Mouse (Mus musculus): ENCODE results near the gene Dnm3. TPM values are rescaled to one million over a fixed set of nuclear protein-coding genes. Genes with fewer than 3 reads are reported as not detected.

Gene Dnm3
- polyA plus RNA-seq, 1 experiment from 2014 or later = 1.1 TPM

- Histone ChIP-seq H3K4me2 (no peak overlapping the region), H3K9me3 (replicated peaks) (no peaks in the 10 kb centered on the region), H3K27ac (ENCODE audit: poor library complexity, severe bottlenecking) (no peak overlapping the region), H3K9ac (no peak overlapping the region), H3K4me3 (no peak overlapping the region), H3K4me1 (replicated peaks) (no peaks in the 10 kb centered on the region), H3K27me3 (replicated peaks) (no peaks in the 10 kb centered on the region), H3K36me3 (no peaks in the 10 kb centered on the region)
- WGBS = 77% methylated on average over 7 of the region's 7 CpGs
- no peak for ATAC-seq (ENCODE audit: insufficient number of reproducible peaks, low FRiP score)
Measured at GRCm38 (mm10) chr1:162052138-162052537, 425.7 kb downstream of the Dnm3 start.

GRCm38 (mm10) chr1:162051710-162052109 lies 426.1 kb downstream of the Dnm3 start:
- Histone ChIP-seq H3K9ac (no peak overlapping the region), H3K9me3 (replicated peaks) (no peaks in the 10 kb centered on the region), H3K4me3 (no peak overlapping the region), H3K4me1 (replicated peaks) (no peaks in the 10 kb centered on the region), H3K27me3 (replicated peaks) (no peaks in the 10 kb centered on the region), H3K27ac (ENCODE audit: poor library complexity, severe bottlenecking) (no peak overlapping the region), H3K36me3 (no peaks in the 10 kb centered on the region), H3K4me2 (no peak overlapping the region)
- no peak for ATAC-seq (ENCODE audit: insufficient number of reproducible peaks, low FRiP score)
- 82% methylated on average over 4 of the region's 4 CpGs for WGBS

GRCm38 (mm10) chr1:162047673-162048072 lies 430.2 kb downstream of the Dnm3 start:
- H3K4me1 ChIP-seq (replicated peaks) = no peaks in the 10 kb centered on the region
- no peaks in the 10 kb centered on the region for H3K27me3 ChIP-seq (replicated peaks)
- H3K4me3 ChIP-seq = no peak overlapping the region
- H3K9me3 ChIP-seq (replicated peaks) = no peaks in the 10 kb centered on the region
- WGBS = 76% methylated on average over 7 of the region's 7 CpGs
- no peak overlapping the region for H3K9ac ChIP-seq
- no peak for ATAC-seq (ENCODE audit: insufficient number of reproducible peaks, low FRiP score)
- H3K4me2 ChIP-seq = no peak overlapping the region
- no peak overlapping the region for H3K27ac ChIP-seq (ENCODE audit: poor library complexity, severe bottlenecking)
- no peaks in the 10 kb centered on the region for H3K36me3 ChIP-seq

GRCm38 (mm10) chr1:162043788-162044717 lies 433.8 kb downstream of the Dnm3 start:
- H3K27me3 ChIP-seq (replicated peaks) = no peaks in the 10 kb centered on the region

GRCm38 (mm10) chr1:162043216-162043615 lies 434.6 kb downstream of the Dnm3 start:
- no peak overlapping the region for H3K4me3 ChIP-seq
- ATAC-seq (ENCODE audit: insufficient number of reproducible peaks, low FRiP score) = no peak
- peak overlapping the region; percentile 72 for H3K27ac ChIP-seq (ENCODE audit: poor library complexity, severe bottlenecking)
- no peak overlapping the region for H3K4me2 ChIP-seq
- H3K9me3 ChIP-seq (replicated peaks) = no peaks in the 10 kb centered on the region
- H3K9ac ChIP-seq = no peak overlapping the region
- H3K27me3 ChIP-seq (replicated peaks) = no peaks in the 10 kb centered on the region
- no peaks in the 10 kb centered on the region for H3K36me3 ChIP-seq
- 74% methylated on average over 1 of the region's 1 CpGs for WGBS
- peaks cover 29% of the 10 kb centered on the region for H3K4me1 ChIP-seq (replicated peaks)

More at GRCm38 (mm10) chr1:162043788-162044717, 433.8 kb downstream of the Dnm3 start:
- ATAC-seq (ENCODE audit: insufficient number of reproducible peaks, low FRiP score) = no peak
- no peaks in the 10 kb centered on the region for H3K36me3 ChIP-seq
- no peak overlapping the region for H3K9ac ChIP-seq
- H3K9me3 ChIP-seq (replicated peaks) = no peaks in the 10 kb centered on the region
- H3K4me2 ChIP-seq = no peak overlapping the region
- H3K4me1 ChIP-seq (replicated peaks) = peaks cover 23% of the 10 kb centered on the region
- WGBS = 58% methylated on average over 8 of the region's 8 CpGs
- H3K27ac ChIP-seq (ENCODE audit: poor library complexity, severe bottlenecking) = peak overlapping the region; percentile 72
- no peak overlapping the region for H3K4me3 ChIP-seq

DNA sequence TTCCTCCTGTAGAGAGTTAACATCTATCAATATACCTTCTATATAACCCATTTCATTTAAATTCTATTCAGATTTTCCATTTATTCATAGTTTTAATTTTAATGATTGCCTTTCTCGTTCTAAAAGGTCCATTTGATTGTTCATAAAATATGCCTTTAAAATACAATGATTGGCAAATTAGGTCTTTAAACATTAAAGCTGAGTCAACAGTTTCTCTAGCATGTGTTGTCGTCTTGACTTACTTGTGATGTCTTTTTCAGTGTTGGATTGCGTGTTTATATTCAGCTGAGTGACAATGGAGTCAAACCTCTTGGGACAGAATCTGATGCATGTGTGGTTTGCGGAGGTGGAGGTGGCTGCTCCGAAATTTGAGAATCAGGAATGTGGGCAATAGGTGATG lies 435.4 kb downstream of the Dnm3 start:
- WGBS = 77% methylated on average over 5 of the region's 5 CpGs
- no peak overlapping the region for H3K9ac ChIP-seq
- no peaks in the 10 kb centered on the region for H3K36me3 ChIP-seq
- H3K27ac ChIP-seq (ENCODE audit: poor library complexity, severe bottlenecking) = 0 out of 2 replicates have a peak overlapping the region, but pooled peaks have one; percentile 9
- H3K9me3 ChIP-seq (replicated peaks) = no peaks in the 10 kb centered on the region
- peaks cover 35% of the 10 kb centered on the region for H3K4me1 ChIP-seq (replicated peaks)
- no peak for ATAC-seq (ENCODE audit: insufficient number of reproducible peaks, low FRiP score)
- no peak overlapping the region for H3K4me3 ChIP-seq
- no peak overlapping the region for H3K4me2 ChIP-seq
- no peaks in the 10 kb centered on the region for H3K27me3 ChIP-seq (replicated peaks)

DNA sequence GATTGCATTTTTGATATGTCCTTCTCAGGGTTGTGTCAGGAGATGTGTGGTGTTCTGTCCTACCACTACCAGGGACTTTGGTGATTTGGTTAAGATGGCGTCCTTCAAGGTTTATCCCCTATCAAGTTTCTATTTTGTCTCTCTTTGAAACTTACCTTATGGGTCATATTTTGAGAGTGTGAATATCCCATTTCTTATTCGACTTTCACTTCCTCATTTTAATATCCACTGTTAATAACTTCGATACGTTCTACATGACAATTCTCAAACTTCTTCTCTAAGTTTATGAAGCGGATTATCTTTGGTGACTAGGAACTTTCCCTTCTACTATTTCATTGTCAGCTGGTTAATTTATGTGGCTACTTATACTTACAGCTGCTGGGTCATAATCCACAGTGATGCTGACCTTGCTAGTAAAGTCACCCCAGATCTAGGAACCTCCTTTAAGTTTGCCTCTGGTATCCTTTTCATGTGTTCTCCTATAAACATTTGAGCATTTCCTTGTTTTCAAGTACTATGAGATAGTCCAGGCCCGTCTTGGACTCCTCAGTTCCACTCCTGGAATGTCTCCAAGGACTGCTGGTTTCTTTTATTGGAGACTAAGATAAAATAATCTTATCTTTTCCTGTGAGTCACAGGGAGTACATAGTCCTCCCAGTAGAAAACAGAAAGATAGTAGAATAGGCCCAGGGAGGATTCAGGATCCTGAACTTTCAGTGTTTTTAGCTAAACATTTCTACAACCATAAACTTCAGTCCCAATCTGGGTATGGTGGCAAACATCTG lies 437.2 kb downstream of the Dnm3 start:
- 75% methylated on average over 6 of the region's 6 CpGs for WGBS
- Histone ChIP-seq H3K4me2 (no peak overlapping the region), H3K27me3 (replicated peaks) (no peaks in the 10 kb centered on the region), H3K27ac (ENCODE audit: poor library complexity, severe bottlenecking) (peak overlapping the region; percentile 92), H3K9ac (no peak overlapping the region), H3K4me1 (replicated peaks) (peaks cover 46% of the 10 kb centered on the region), H3K9me3 (replicated peaks) (no peaks in the 10 kb centered on the region), H3K4me3 (no peak overlapping the region), H3K36me3 (no peaks in the 10 kb centered on the region)
- peak; percentile 66; the same call in 1 of the 2 replicates for ATAC-seq (ENCODE audit: insufficient number of reproducible peaks, low FRiP score)

- WGBS = 44% methylated on average over 7 of the region's 7 CpGs
- Histone ChIP-seq H3K4me1 (replicated peaks) (peaks cover 46% of the 10 kb centered on the region), H3K27ac (ENCODE audit: poor library complexity, severe bottlenecking) (peak overlapping the region; percentile 92), H3K36me3 (no peaks in the 10 kb centered on the region), H3K9ac (no peak overlapping the region), H3K4me2 (no peak overlapping the region), H3K9me3 (replicated peaks) (no peaks in the 10 kb centered on the region), H3K27me3 (replicated peaks) (no peaks in the 10 kb centered on the region), H3K4me3 (no peak overlapping the region)
- ATAC-seq (ENCODE audit: insufficient number of reproducible peaks, low FRiP score) = peak; percentile 24; the same call in 1 of the 2 replicates
Measured at GRCm38 (mm10) chr1:162039808-162040207, 438.0 kb downstream of the Dnm3 start.

DNA sequence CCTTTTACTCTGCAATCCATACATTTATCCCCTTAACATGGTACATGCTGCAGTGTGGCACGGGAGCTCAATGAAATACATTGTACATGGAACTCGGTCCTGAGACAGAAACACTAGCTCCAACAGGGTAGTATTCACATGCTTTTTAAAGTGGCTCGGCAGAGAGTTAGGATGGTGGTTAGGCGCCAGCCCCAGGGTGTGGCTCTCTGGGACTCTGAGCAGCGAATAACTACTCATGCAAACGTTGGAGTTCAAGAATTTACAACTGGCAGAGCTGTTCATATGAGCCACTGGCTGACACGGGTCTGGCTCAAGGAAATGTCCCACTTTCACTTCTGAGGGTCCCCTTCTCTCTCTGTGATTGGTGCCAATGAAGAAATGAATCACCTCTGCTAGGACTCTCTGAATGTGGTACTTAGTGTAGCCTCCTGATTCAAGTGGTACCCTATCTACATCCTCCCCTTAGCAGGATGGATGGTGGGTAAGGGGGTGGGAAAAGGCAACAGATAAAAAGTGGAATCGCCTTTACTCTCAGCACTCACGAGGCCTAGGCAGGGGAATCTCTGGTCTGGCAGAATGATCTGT lies 438.7 kb downstream of the Dnm3 start:
- Histone ChIP-seq H3K4me2 (no peak overlapping the region), H3K9ac (no peak overlapping the region), H3K4me3 (no peak overlapping the region), H3K27ac (ENCODE audit: poor library complexity, severe bottlenecking) (peak overlapping the region; percentile 92), H3K9me3 (replicated peaks) (no peaks in the 10 kb centered on the region), H3K4me1 (replicated peaks) (peaks cover 46% of the 10 kb centered on the region), H3K36me3 (no peaks in the 10 kb centered on the region), H3K27me3 (replicated peaks) (no peaks in the 10 kb centered on the region)
- 50% methylated on average over 9 of the region's 9 CpGs for WGBS
- ATAC-seq (ENCODE audit: insufficient number of reproducible peaks, low FRiP score) = 0 out of 2 replicates have a peak, but pooled peaks have one; percentile 18

- no peaks in the 10 kb centered on the region for H3K36me3 ChIP-seq
- 0 out of 2 replicates have a peak, but pooled peaks have one; percentile 16 for ATAC-seq (ENCODE audit: insufficient number of reproducible peaks, low FRiP score)
- no peaks in the 10 kb centered on the region for H3K27me3 ChIP-seq (replicated peaks)
- no peak overlapping the region for H3K4me2 ChIP-seq
- H3K9ac ChIP-seq = no peak overlapping the region
- 45% methylated on average over 5 of the region's 5 CpGs for WGBS
- H3K9me3 ChIP-seq (replicated peaks) = no peaks in the 10 kb centered on the region
- H3K27ac ChIP-seq (ENCODE audit: poor library complexity, severe bottlenecking) = peak overlapping the region; percentile 92
- no peak overlapping the region for H3K4me3 ChIP-seq
- peaks cover 46% of the 10 kb centered on the region for H3K4me1 ChIP-seq (replicated peaks)
Measured at GRCm38 (mm10) chr1:162038431-162038830, 439.4 kb downstream of the Dnm3 start.

- Histone ChIP-seq H3K4me2 (no peak overlapping the region), H3K9ac (no peak overlapping the region), H3K27me3 (replicated peaks) (no peaks in the 10 kb centered on the region), H3K36me3 (no peaks in the 10 kb centered on the region), H3K9me3 (replicated peaks) (no peaks in the 10 kb centered on the region), H3K4me3 (no peak overlapping the region), H3K4me1 (replicated peaks) (peaks cover 46% of the 10 kb centered on the region), H3K27ac (ENCODE audit: poor library complexity, severe bottlenecking) (peak overlapping the region; percentile 92)
- WGBS = 61% methylated on average over 10 of the region's 10 CpGs
- ATAC-seq (ENCODE audit: insufficient number of reproducible peaks, low FRiP score) = peak; percentile 70
Measured at GRCm38 (mm10) chr1:162037968-162038421, 439.8 kb downstream of the Dnm3 start.

Measured in heart, embryonic 12.5 days (tissue).